Mouse (Mus musculus): ENCODE measurements around the gene Defb29. TPM values are rescaled to one million over a fixed set of nuclear protein-coding genes. Genes with fewer than 3 reads are reported as not detected.

Gene Defb29
- polyA plus RNA-seq, 1 experiment, result not detected

GRCm38 (mm10) chr2:152516084-152516483 is 23.8 kb downstream of the Defb29 start:
- Histone ChIP-seq H3K4me1 (replicated peaks; ENCODE audit: control insufficient read depth, insufficient read depth, low read length) (no peaks in the 10 kb centered on the region), H3K27me3 (ENCODE audit: control insufficient read depth, insufficient read depth, low read length) (no peaks in the 10 kb centered on the region), H3K4me3 (ENCODE audit: control insufficient read depth, insufficient read depth, low read length) (no peak overlapping the region), H3K36me3 (ENCODE audit: control insufficient read depth, insufficient read depth, low read length) (no peaks in the 10 kb centered on the region), H3K27ac (ENCODE audit: control insufficient read depth, insufficient read depth, low read length) (no peak overlapping the region)
- 13% methylated on average over 4 of the region's 4 CpGs for WGBS
- TF ChIP-seq POLR2A (IDR thresholded peaks at IDR 0.05; ENCODE audit: control insufficient read depth, extremely low read depth, insufficient read depth, low read length, poor library complexity) (no peak), CTCF (IDR thresholded peaks at IDR 0.05; ENCODE audit: borderline replicate concordance, control insufficient read depth, extremely low read depth, insufficient read depth, low read length, poor library complexity) (no peak)
- no peak for DNase-seq

GRCm38 (mm10) chr2:152511592-152511991 is 28.3 kb downstream of the Defb29 start, which contains the start of gene Defb26:
Gene Defb26, minus strand, starts transcription at chr2:152511692.
- WGBS, result 94% methylated on average over 1 of the region's 1 CpGs
- Histone ChIP-seq H3K27ac (ENCODE audit: control insufficient read depth, insufficient read depth, low read length) (no peak within 1 kb of the TSS), H3K4me1 (replicated peaks; ENCODE audit: control insufficient read depth, insufficient read depth, low read length) (no peaks in the 10 kb centered on the region), H3K4me3 (ENCODE audit: control insufficient read depth, insufficient read depth, low read length) (no peak within 1 kb of the TSS), H3K27me3 (ENCODE audit: control insufficient read depth, insufficient read depth, low read length) (no peaks in the 10 kb centered on the region), H3K36me3 (ENCODE audit: control insufficient read depth, insufficient read depth, low read length) (no peaks in the 10 kb centered on the region)
- TF ChIP-seq POLR2A (IDR thresholded peaks at IDR 0.05; ENCODE audit: control insufficient read depth, extremely low read depth, insufficient read depth, low read length, poor library complexity) (no peak), CTCF (IDR thresholded peaks at IDR 0.05; ENCODE audit: borderline replicate concordance, control insufficient read depth, extremely low read depth, insufficient read depth, low read length, poor library complexity) (no peak)
- DNase-seq, result no peak

GRCm38 (mm10) chr2:152503950-152504349 is 35.9 kb downstream of the Defb29 start:
- no peak for DNase-seq
- WGBS, result 49% methylated on average over 2 of the region's 2 CpGs
- H3K4me1 ChIP-seq (replicated peaks; ENCODE audit: control insufficient read depth, insufficient read depth, low read length), result no peaks in the 10 kb centered on the region
- no peaks in the 10 kb centered on the region for H3K36me3 ChIP-seq (ENCODE audit: control insufficient read depth, insufficient read depth, low read length)
- H3K4me3 ChIP-seq (ENCODE audit: control insufficient read depth, insufficient read depth, low read length), result no peak overlapping the region
- TF ChIP-seq CTCF (IDR thresholded peaks at IDR 0.05; ENCODE audit: borderline replicate concordance, control insufficient read depth, extremely low read depth, insufficient read depth, low read length, poor library complexity), result no peak
- no peak for TF ChIP-seq POLR2A (IDR thresholded peaks at IDR 0.05; ENCODE audit: control insufficient read depth, extremely low read depth, insufficient read depth, low read length, poor library complexity)
- no peak overlapping the region for H3K27ac ChIP-seq (ENCODE audit: control insufficient read depth, insufficient read depth, low read length)
- H3K27me3 ChIP-seq (ENCODE audit: control insufficient read depth, insufficient read depth, low read length), result no peaks in the 10 kb centered on the region

GRCm38 (mm10) chr2:152500863-152501229 is 39.1 kb downstream of the Defb29 start:
- H3K27me3 ChIP-seq (ENCODE audit: control insufficient read depth, insufficient read depth, low read length), result no peaks in the 10 kb centered on the region
- no peak overlapping the region for H3K27ac ChIP-seq (ENCODE audit: control insufficient read depth, insufficient read depth, low read length)
- DNase-seq, result no peak
- H3K36me3 ChIP-seq (ENCODE audit: control insufficient read depth, insufficient read depth, low read length), result no peaks in the 10 kb centered on the region
- WGBS, result 89% methylated on average over 6 of the region's 6 CpGs
- TF ChIP-seq CTCF (IDR thresholded peaks at IDR 0.05; ENCODE audit: borderline replicate concordance, control insufficient read depth, extremely low read depth, insufficient read depth, low read length, poor library complexity) (no peak), POLR2A (IDR thresholded peaks at IDR 0.05; ENCODE audit: control insufficient read depth, extremely low read depth, insufficient read depth, low read length, poor library complexity) (no peak)
- H3K4me3 ChIP-seq (ENCODE audit: control insufficient read depth, insufficient read depth, low read length), result no peak overlapping the region
- H3K4me1 ChIP-seq (replicated peaks; ENCODE audit: control insufficient read depth, insufficient read depth, low read length), result no peaks in the 10 kb centered on the region

GRCm38 (mm10) chr2:152500204-152500862 is 39.6 kb downstream of the Defb29 start:
- 81% methylated on average over 7 of the region's 7 CpGs for WGBS
- no peak for DNase-seq
- Histone ChIP-seq H3K27me3 (ENCODE audit: control insufficient read depth, insufficient read depth, low read length) (no peaks in the 10 kb centered on the region), H3K36me3 (ENCODE audit: control insufficient read depth, insufficient read depth, low read length) (no peaks in the 10 kb centered on the region), H3K4me3 (ENCODE audit: control insufficient read depth, insufficient read depth, low read length) (no peak overlapping the region), H3K27ac (ENCODE audit: control insufficient read depth, insufficient read depth, low read length) (no peak overlapping the region), H3K4me1 (replicated peaks; ENCODE audit: control insufficient read depth, insufficient read depth, low read length) (no peaks in the 10 kb centered on the region)
- no peak for TF ChIP-seq POLR2A (IDR thresholded peaks at IDR 0.05; ENCODE audit: control insufficient read depth, extremely low read depth, insufficient read depth, low read length, poor library complexity)
- no peak for TF ChIP-seq CTCF (IDR thresholded peaks at IDR 0.05; ENCODE audit: borderline replicate concordance, control insufficient read depth, extremely low read depth, insufficient read depth, low read length, poor library complexity)

GRCm38 (mm10) chr2:152498020-152498419 is 41.9 kb downstream of the Defb29 start:
- no peaks in the 10 kb centered on the region for H3K27me3 ChIP-seq (ENCODE audit: control insufficient read depth, insufficient read depth, low read length)
- H3K36me3 ChIP-seq (ENCODE audit: control insufficient read depth, insufficient read depth, low read length), result no peaks in the 10 kb centered on the region
- H3K4me1 ChIP-seq (replicated peaks; ENCODE audit: control insufficient read depth, insufficient read depth, low read length), result no peaks in the 10 kb centered on the region
- DNase-seq, result no peak
- no peak overlapping the region for H3K4me3 ChIP-seq (ENCODE audit: control insufficient read depth, insufficient read depth, low read length)
- WGBS, result 94% methylated on average over 6 of the region's 6 CpGs
- TF ChIP-seq POLR2A (IDR thresholded peaks at IDR 0.05; ENCODE audit: control insufficient read depth, extremely low read depth, insufficient read depth, low read length, poor library complexity) (no peak), CTCF (IDR thresholded peaks at IDR 0.05; ENCODE audit: borderline replicate concordance, control insufficient read depth, extremely low read depth, insufficient read depth, low read length, poor library complexity) (no peak)
- H3K27ac ChIP-seq (ENCODE audit: control insufficient read depth, insufficient read depth, low read length), result no peak overlapping the region

GRCm38 (mm10) chr2:152493151-152493550 is 46.7 kb downstream of the Defb29 start:
- Histone ChIP-seq H3K36me3 (ENCODE audit: control insufficient read depth, insufficient read depth, low read length) (no peaks in the 10 kb centered on the region), H3K27ac (ENCODE audit: control insufficient read depth, insufficient read depth, low read length) (no peak overlapping the region), H3K4me3 (ENCODE audit: control insufficient read depth, insufficient read depth, low read length) (no peak overlapping the region), H3K4me1 (replicated peaks; ENCODE audit: control insufficient read depth, insufficient read depth, low read length) (no peaks in the 10 kb centered on the region), H3K27me3 (ENCODE audit: control insufficient read depth, insufficient read depth, low read length) (no peaks in the 10 kb centered on the region)
- DNase-seq, result no peak
- 89% methylated on average over 6 of the region's 6 CpGs for WGBS
- TF ChIP-seq CTCF (IDR thresholded peaks at IDR 0.05; ENCODE audit: borderline replicate concordance, control insufficient read depth, extremely low read depth, insufficient read depth, low read length, poor library complexity), result no peak
- TF ChIP-seq POLR2A (IDR thresholded peaks at IDR 0.05; ENCODE audit: control insufficient read depth, extremely low read depth, insufficient read depth, low read length, poor library complexity), result no peak
